Mouse (Mus musculus) brown adipose tissue, adult 24 weeks (tissue): Measurements from ENCODE around the gene Rfx1. TPM values are rescaled to one million over a fixed set of nuclear protein-coding genes. Genes with fewer than 3 reads are reported as not detected.
A peak's percentile ranks its signal among the peaks of the same experiment; 100 is the strongest.

Source experiments
- H3K27ac ChIP-seq: fragments of 200-500 bp; replicated peaks from 2 replicates; pipeline ENCODE4 v1.5.1; 2012; ENCODE audit warnings: low read depth, mild to moderate bottlenecking, low read length
- H3K4me1 ChIP-seq: fragments of 200-500 bp; 2 replicates; pipeline ENCODE4 v1.6.1; 2012; ENCODE audit warnings: low read length, mixed read lengths; ENCODE audit not compliant: control insufficient read depth, insufficient read depth, insufficient read length
- H3K4me3 ChIP-seq: fragments of 200-500 bp; 2 replicates; pipeline ENCODE4 v1.5.1; 2012; ENCODE audit warnings: low read depth, mild to moderate bottlenecking, low read length, moderate library complexity; ENCODE audit not compliant: insufficient read depth
- polyA plus RNA-seq: library from polyadenylated mRNA; stranded (reverse); fragments of >200 nt; gene quantifications from 2 replicates; pipeline ENCODE4 v1.2.4, GENCODE M21; 2012; ENCODE audit not compliant: missing spikeins, insufficient read depth, insufficient read length

Gene Rfx1
- polyA plus RNA-seq, 1 experiment: 2.7 TPM

DNA sequence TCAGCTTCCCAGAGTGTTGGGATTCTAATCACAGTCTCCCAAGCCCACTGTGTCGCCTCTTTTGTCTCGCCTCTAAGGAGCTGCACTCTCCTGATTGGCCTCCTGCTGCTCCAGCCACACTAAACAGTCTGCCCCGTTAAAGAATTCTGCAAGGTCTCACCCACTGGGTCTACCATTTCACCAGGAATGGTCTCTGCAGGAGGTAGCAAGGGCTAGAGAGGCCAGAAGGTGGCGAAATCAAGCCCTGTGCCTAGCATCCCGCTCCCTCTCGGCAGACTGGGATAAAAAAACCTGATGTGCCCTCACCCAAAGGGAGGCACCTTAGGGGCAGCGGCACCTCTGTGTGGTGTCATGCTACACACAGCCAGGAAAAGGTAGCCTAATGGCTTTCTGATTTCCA is 22.5 kb upstream of the Rfx1 start:
- Histone ChIP-seq H3K4me3 (no peak overlapping the region), H3K27ac (no peak overlapping the region), H3K4me1 (no peaks in the 10 kb centered on the region)

GRCm38 (mm10) chr8:84044900-84045299 is 21.7 kb upstream of the Rfx1 start, which contains the start of gene Rln3:
Gene Rln3 (minus strand): TSS chr8:84045000.
- Histone ChIP-seq H3K27ac (no peak within 1 kb of the TSS), H3K4me1 (no peaks in the 10 kb centered on the region), H3K4me3 (no peak within 1 kb of the TSS)

- Histone ChIP-seq H3K4me1 (no peaks in the 10 kb centered on the region), H3K27ac (no peak overlapping the region), H3K4me3 (no peak overlapping the region)
These were observed 20.1 kb upstream of the Rfx1 start for GRCm38 (mm10) chr8:84046505-84046904.

- H3K27ac ChIP-seq: no peak overlapping the region
These were observed 18.5 kb upstream of the Rfx1 start for GRCm38 (mm10) chr8:84048171-84048570.

GRCm38 (mm10) chr8:84052746-84053145 is 13.9 kb upstream of the Rfx1 start:
- H3K27ac ChIP-seq: no peak overlapping the region
- H3K4me3 ChIP-seq: no peak overlapping the region
- no peaks in the 10 kb centered on the region for H3K4me1 ChIP-seq

More at GRCm38 (mm10) chr8:84048171-84048570, 18.5 kb upstream of the Rfx1 start:
- H3K4me3 ChIP-seq: no peak overlapping the region
- H3K4me1 ChIP-seq: no peaks in the 10 kb centered on the region

GRCm38 (mm10) chr8:84053229-84053628 is 13.4 kb upstream of the Rfx1 start:
- no peaks in the 10 kb centered on the region for H3K4me1 ChIP-seq

DNA sequence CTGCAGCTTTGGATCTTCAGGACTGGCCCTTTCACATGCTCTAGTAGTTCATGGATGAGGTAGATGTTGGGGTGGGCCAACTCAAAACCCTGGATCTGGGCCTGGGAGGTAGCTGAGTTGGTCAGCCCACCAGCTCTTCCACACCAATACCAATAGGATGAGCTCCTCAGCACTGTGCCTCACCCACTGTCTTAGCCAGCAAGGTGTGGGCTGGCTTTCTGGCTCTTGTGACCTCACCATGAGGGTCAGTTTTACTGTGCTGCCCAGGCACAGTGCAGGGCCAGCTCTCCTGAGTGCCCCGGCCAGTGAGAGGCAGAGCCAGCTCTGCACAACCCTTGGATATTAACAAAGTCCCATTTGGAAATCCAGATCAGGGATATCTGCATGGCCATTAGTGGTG is 8.8 kb upstream of the Rfx1 start:
- Histone ChIP-seq H3K27ac (no peak overlapping the region), H3K4me3 (no peak overlapping the region), H3K4me1 (no peaks in the 10 kb centered on the region)

More at GRCm38 (mm10) chr8:84053229-84053628, 13.4 kb upstream of the Rfx1 start:
- H3K27ac ChIP-seq: no peak overlapping the region
- H3K4me3 ChIP-seq: no peak overlapping the region

DNA sequence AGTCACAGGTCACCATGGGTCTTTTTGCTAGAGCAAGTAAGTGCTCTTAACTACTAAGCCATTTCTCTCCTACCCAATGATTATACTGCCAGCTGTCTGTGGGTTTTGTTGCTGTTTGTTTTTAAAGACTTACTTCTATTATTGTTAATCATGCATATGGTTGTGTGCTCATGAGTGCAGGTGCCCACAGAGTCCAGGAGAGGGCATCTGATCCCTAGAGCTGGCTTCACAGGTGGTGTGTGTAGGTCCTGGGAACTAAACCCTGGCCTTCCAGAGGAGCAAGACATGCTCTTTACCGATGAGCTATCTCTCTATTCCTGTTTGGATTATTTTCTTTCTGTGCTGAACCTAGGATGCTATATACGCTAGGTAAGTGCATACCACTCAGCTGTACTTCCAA is 7.4 kb upstream of the Rfx1 start:
- Histone ChIP-seq H3K4me3 (no peak overlapping the region), H3K4me1 (no peaks in the 10 kb centered on the region), H3K27ac (no peak overlapping the region)

GRCm38 (mm10) chr8:84060245-84060644 is 6.4 kb upstream of the Rfx1 start:
- Histone ChIP-seq H3K4me3 (no peak overlapping the region), H3K27ac (no peak overlapping the region), H3K4me1 (no peaks in the 10 kb centered on the region)

DNA sequence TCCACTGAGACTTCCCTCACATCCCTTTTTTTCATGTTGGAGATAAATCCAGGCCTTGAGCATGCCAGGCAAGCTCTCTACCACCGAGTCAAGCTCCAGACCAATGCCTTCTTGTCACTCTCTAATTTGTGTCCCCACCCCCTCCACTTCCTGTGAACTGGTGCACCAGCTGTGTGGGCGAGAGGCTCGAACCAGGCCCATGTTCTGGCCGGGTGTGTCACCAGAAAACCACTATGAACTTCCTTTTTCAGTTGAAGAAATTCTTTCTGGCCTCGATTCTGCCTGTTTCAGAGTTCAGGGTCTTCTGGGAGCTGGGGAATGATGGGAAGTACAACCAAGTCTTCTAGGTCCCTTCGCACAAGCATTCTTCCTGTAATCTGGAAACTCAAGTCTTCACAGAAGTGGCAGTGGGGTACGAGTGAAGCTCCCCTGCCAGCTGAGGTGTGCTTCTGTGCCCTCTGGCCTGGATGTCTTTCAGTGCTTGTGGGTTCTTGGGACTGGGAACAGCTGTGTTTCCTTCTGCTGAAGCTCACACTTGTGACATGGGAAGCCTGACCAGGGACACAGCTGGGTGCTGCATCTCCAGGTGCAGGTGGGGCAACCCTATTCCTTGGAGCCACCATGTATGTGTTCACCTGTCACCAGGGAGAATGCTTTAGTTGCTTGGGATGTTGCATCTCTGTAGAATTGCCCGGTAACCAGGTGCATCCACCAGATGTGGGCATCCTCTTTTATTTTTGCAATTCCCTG is 2.6 kb upstream of the Rfx1 start:
- peak overlapping the region; percentile 55; the same call in 1 of the 2 replicates for H3K27ac ChIP-seq
- peaks cover 11% of the 10 kb centered on the region; the same call in 1 of the 2 replicates for H3K4me1 ChIP-seq
- no peak overlapping the region for H3K4me3 ChIP-seq

GRCm38 (mm10) chr8:84065037-84065436 is 1.6 kb upstream of the Rfx1 start, which contains the start of gene Gm10643:
Gene Gm10643 (minus strand): TSS chr8:84065137.
- Histone ChIP-seq H3K27ac (peak within 1 kb of the TSS; percentile 80), H3K4me3 (peak within 1 kb of the TSS; percentile 59), H3K4me1 (peaks cover 20% of the 10 kb centered on the region)

- H3K4me3 ChIP-seq: peak overlapping the region; percentile 59
- peaks cover 20% of the 10 kb centered on the region for H3K4me1 ChIP-seq
- peak overlapping the region; percentile 80 for H3K27ac ChIP-seq
These were observed 1.1 kb upstream of the Rfx1 start for GRCm38 (mm10) chr8:84065457-84066072.

- Histone ChIP-seq H3K4me3 (peak overlapping the region; percentile 54), H3K27ac (peak overlapping the region; percentile 44), H3K4me1 (peaks cover 24% of the 10 kb centered on the region)
These were observed 476 bp downstream of the Rfx1 start for GRCm38 (mm10) chr8:84067047-84067573.

- Histone ChIP-seq H3K27ac (0 out of 2 replicates have a peak overlapping the region, but pooled peaks have one; percentile 8), H3K4me3 (peak overlapping the region; percentile 30), H3K4me1 (peaks cover 32% of the 10 kb centered on the region)
These were observed 1.3 kb downstream of the Rfx1 start for GRCm38 (mm10) chr8:84067911-84068310.

- Histone ChIP-seq H3K4me1 (peaks cover 36% of the 10 kb centered on the region), H3K27ac (peak overlapping the region; percentile 16; the same call in 1 of the 2 replicates), H3K4me3 (no peak overlapping the region)
These were observed 1.8 kb downstream of the Rfx1 start for GRCm38 (mm10) chr8:84068316-84069035.
